Mouse (Mus musculus) ES-E14 (cell line): ENCODE data around the gene Fam83c.

Source experiments
- MAFK ChIP-seq: IDR thresholded peaks from 2 replicates; pipeline ENCODE4 v1.6.1; 2014; ENCODE audit warnings: mild to moderate bottlenecking, low read depth, low read length, inconsistent platforms; ENCODE audit not compliant: insufficient read depth
- ZC3H11A ChIP-seq: IDR thresholded peaks from 2 replicates; pipeline ENCODE4 v1.6.1; 2012; ENCODE audit warnings: low read depth, mild to moderate bottlenecking, inconsistent platforms, low read length, borderline replicate concordance
- ZNF384 ChIP-seq: IDR thresholded peaks from 2 replicates; pipeline ENCODE4 v1.6.1; 2012; ENCODE audit warnings: low read depth, low read length, inconsistent platforms

- TF ChIP-seq ZNF384 (no peak), MAFK (no peak), ZC3H11A (no peak)
These were observed 3.8 kb downstream of the Fam83c start for GRCm38 (mm10) chr2:155830841-155831240.
